Mouse (Mus musculus) small intestine, adult 2 months (tissue): ENCODE results near the gene G0s2.

Experiments used
- CTCF ChIP-seq: fragments of 200-500 bp; IDR thresholded peaks from 2 replicates; pipeline ENCODE4 v1.5.1; 2012; ENCODE audit warnings: low read depth, mild to moderate bottlenecking, control low read depth, inconsistent platforms, low read length, moderate library complexity, mixed read lengths; ENCODE audit not compliant: insufficient replicate concordance, insufficient read length; ENCODE audit errors: extremely low read depth
- POLR2A ChIP-seq: fragments of 200-500 bp; IDR thresholded peaks from 2 replicates; pipeline ENCODE4 v1.6.1; 2012; ENCODE audit warnings: low read depth, mild to moderate bottlenecking, control low read depth, inconsistent platforms, low read length, moderate library complexity

GRCm38 (mm10) chr1:193293926-193294325 lies 20.9 kb upstream of the G0s2 start:
- TF ChIP-seq CTCF (no peak), POLR2A (no peak)
